Mouse (Mus musculus) liver, embryonic 14.5 days (tissue): ENCODE results near the gene Inpp5a. TPM values are rescaled to one million over a fixed set of nuclear protein-coding genes. Genes with fewer than 3 reads are reported as not detected.

ENCODE experiments used
- ATAC-seq: fragments of 200-750 bp; cut with Nextera tagmentation; 2 replicates; pipeline ENCODE4 v1.8.0; 2017; ENCODE audit warnings: moderate number of reproducible peaks, mild to moderate bottlenecking, moderate library complexity; ENCODE audit not compliant: insufficient read depth
- DNase-seq, 3 experiments: peaks; one replicate each; pipeline ENCODE4 v3.0.0-alpha.2; 2012 to 2013; ENCODE audit warnings: low read depth in 3 of 3, low spot score in 3 of 3
- H3K27ac ChIP-seq: fragments of 300-500 bp; sonication (generic); 2 replicates; pipeline ENCODE4 v1.5.1; 2014; ENCODE audit warnings: moderate library complexity, mild to moderate bottlenecking, control low read depth, inconsistent platforms
- H3K27me3 ChIP-seq: fragments of 300-500 bp; sonication (generic); 2 replicates; pipeline ENCODE4 v1.6.1; 2014; ENCODE audit warnings: mild to moderate bottlenecking, low read length, moderate library complexity; ENCODE audit not compliant: control insufficient read depth, insufficient read depth
- H3K36me3 ChIP-seq: fragments of 300-500 bp; sonication (generic); replicated peaks from 2 replicates; pipeline ENCODE4 v1.6.1; 2014; ENCODE audit warnings: low read depth; ENCODE audit not compliant: control insufficient read depth, insufficient read depth
- H3K4me1 ChIP-seq, 2 experiments: fragments of 200-500 bp in 1 of 2; fragments of 300-500 bp in 1 of 2; sonication (generic) in 1 of 2; replicated peaks; 2 replicates each; pipeline ENCODE4 v1.6.1; 2012 to 2014; ENCODE audit warnings: antibody characterized with exemption in 1 of 2, inconsistent platforms in 1 of 2, low read length in 1 of 2; ENCODE audit not compliant: control insufficient read depth in 2 of 2, insufficient read depth in 2 of 2
- H3K4me2 ChIP-seq: fragments of 300-500 bp; sonication (generic); 2 replicates; pipeline ENCODE4 v1.6.1; 2014; ENCODE audit warnings: low read depth, mild to moderate bottlenecking, control low read depth, moderate library complexity
- H3K4me3 ChIP-seq, 2 experiments: fragments of 200-500 bp in 1 of 2; fragments of 300-500 bp in 1 of 2; sonication (generic) in 1 of 2; 2 replicates each; pipeline ENCODE4 v1.5.1; 2012 to 2014; ENCODE audit warnings: low read depth in 2 of 2, low read length in 2 of 2, mild to moderate bottlenecking in 2 of 2, control low read depth in 1 of 2, inconsistent platforms in 1 of 2, moderate library complexity in 1 of 2; ENCODE audit not compliant: insufficient read depth in 1 of 2
- H3K9ac ChIP-seq: fragments of 300-500 bp; sonication (generic); replicated peaks from 2 replicates; pipeline ENCODE4 v1.6.1; 2014; ENCODE audit warnings: mild to moderate bottlenecking, control low read depth, moderate library complexity
- H3K9me3 ChIP-seq: fragments of 300-500 bp; sonication (generic); 2 replicates; pipeline ENCODE4 v1.6.1; 2016; ENCODE audit warnings: low read length, mixed read lengths; ENCODE audit not compliant: control insufficient read depth
- CTCF ChIP-seq: IDR thresholded peaks from 2 replicates; pipeline ENCODE4 v1.5.1; 2016; ENCODE audit warnings: antibody characterized with exemption, low read depth, control low read depth
- EP300 ChIP-seq: IDR thresholded peaks from 2 replicates; pipeline ENCODE4 v1.6.1; 2016; ENCODE audit warnings: antibody characterized with exemption, low read depth
- WGBS: fragments of 180-500 bp; shearing (Covaris S2); extraction: QIAGEN DNeasy Blood & Tissue Kit; methylation state at CpG from one replicate; pipeline ENCODE4 v1.1.7; 2014; ENCODE audit not compliant: insufficient replicate concordance; 5-methylcytosine and 5-hydroxymethylcytosine counted together
- polyA plus RNA-seq, 2 experiments: library from polyadenylated mRNA; depleted of rRNA in 1 of 2; stranded (reverse) in 1 of 2; unstranded in 1 of 2; fragments of >200 nt; fragmentation: Nextera tagmentation in 1 of 2; extraction: Ambion mirVana in 1 of 2; gene quantifications; 2 replicates each; pipeline versions ENCODE4 v1.2.1 to v1.2.3; 2012 to 2014

Inpp5a gene
- polyA plus RNA-seq, 2 experiments, result 2.4 to 3.5 TPM

DNA sequence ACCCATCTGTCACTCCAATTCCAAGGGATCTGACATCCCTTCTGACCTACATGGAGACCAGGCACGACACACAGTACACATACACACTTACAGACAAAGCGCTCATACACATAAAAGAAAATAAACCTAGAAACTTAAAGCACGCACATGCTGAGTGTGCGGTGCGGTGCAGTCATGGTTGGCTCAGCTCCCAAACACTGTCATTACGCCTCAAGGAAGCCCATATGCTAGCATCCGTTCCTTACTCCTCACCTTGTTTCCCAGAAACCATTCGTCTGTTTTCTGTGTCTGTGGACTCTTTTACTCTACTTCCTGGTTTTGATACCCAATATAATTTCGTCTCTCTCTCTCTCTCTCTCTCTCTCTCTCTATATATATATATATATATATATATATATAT, 236.2 kb downstream of the Inpp5a start:
- H3K4me1 ChIP-seq, result no peaks in the 10 kb centered on the region
- no peak for DNase-seq
- no peak for ATAC-seq
- TF ChIP-seq CTCF (no peak), EP300 (no peak)
- H3K4me3 ChIP-seq, result no peak overlapping the region
- H3K27ac ChIP-seq, result no peak overlapping the region
- H3K9me3 ChIP-seq, result no peaks in the 10 kb centered on the region
- no peaks in the 10 kb centered on the region for H3K27me3 ChIP-seq
- H3K36me3 ChIP-seq, result no peaks in the 10 kb centered on the region
- H3K4me2 ChIP-seq, result no peak overlapping the region
- WGBS, result 63% methylated on average over 9 of the region's 9 CpGs
- no peak overlapping the region for H3K9ac ChIP-seq

Other genes starting within 250 kb of the Inpp5a start
- gene Lrrc27, start 176.1 kb upstream of the Inpp5a start, polyA plus RNA-seq (2012; rRNA removed), result 0.17 and 0.27 TPM in 2 replicates
- gene Lrrc27, start 176.1 kb upstream of the Inpp5a start, polyA plus RNA-seq (2014; fragmentation: Nextera tagmentation; extraction: Ambion mirVana), result 0.49 and 0.52 TPM in 2 replicates
- 0.05 and 0.12 TPM in 2 replicates for gene Stk32c, start 175.8 kb upstream of the Inpp5a start, polyA plus RNA-seq (2012; rRNA removed)
- gene Stk32c, start 175.8 kb upstream of the Inpp5a start, polyA plus RNA-seq (2014; fragmentation: Nextera tagmentation; extraction: Ambion mirVana), result not detected in 2 replicates
- gene Pwwp2b, start 140.6 kb upstream of the Inpp5a start, polyA plus RNA-seq (2012; rRNA removed), result 1.00 and 1.0 TPM in 2 replicates
- 1.3 and 1.4 TPM in 2 replicates for gene Pwwp2b, start 140.6 kb upstream of the Inpp5a start, polyA plus RNA-seq (2014; fragmentation: Nextera tagmentation; extraction: Ambion mirVana)
- gene Nkx6-2, start 193.7 kb downstream of the Inpp5a start, polyA plus RNA-seq (2012; rRNA removed), result not detected in 2 replicates
- not detected in 2 replicates for gene Nkx6-2, start 193.7 kb downstream of the Inpp5a start, polyA plus RNA-seq (2014; fragmentation: Nextera tagmentation; extraction: Ambion mirVana)